Mouse (Mus musculus) left cerebral cortex, postnatal 25 days (tissue): ENCODE data around the gene Nudt2. TPM values are rescaled to one million over a fixed set of nuclear protein-coding genes. Genes with fewer than 3 reads are reported as not detected.

Experiments
- DNase-seq, 2 experiments: peaks; one replicate each; pipeline ENCODE4 v3.0.0; 2022; ENCODE audit warnings: low spot score in 2 of 2, mixed read lengths in 1 of 2
- intact Hi-C: fragments of 180-260 bp; cut with DNase I; formaldehyde crosslinking; loops from one replicate; pipeline ENCODE4 v1.15.1; 2025
- total RNA-seq, 2 experiments: library from RNA; stranded (reverse); gene quantifications; 2 replicates each; pipeline ENCODE4 v1.2.3; 2021

Nudt2 gene
- total RNA-seq, 2 experiments from 2014 or later, result 24.7 to 26.4 TPM

DNA sequence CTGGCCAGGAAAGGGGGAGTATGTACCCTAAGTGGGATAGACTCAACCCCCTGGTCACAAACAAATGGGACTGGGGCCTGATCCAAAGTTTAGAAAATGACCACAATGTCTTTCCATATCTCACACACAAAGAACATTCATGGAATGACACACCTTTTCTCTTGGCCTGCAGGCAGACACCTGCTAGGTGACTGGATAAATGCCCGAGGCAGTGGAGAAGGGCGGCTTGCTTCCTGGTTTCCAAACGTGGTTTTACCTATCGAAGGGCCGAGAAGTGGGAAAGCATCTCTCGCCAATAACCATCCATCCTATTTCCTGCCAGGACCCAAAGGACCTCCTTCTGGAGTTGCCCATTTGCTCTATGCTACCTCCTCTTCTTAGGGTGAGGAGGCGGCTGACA, 28.0 kb downstream of the Nudt2 start:
- intact Hi-C loops, result no loop called here
- DNase-seq, result no peak

DNA sequence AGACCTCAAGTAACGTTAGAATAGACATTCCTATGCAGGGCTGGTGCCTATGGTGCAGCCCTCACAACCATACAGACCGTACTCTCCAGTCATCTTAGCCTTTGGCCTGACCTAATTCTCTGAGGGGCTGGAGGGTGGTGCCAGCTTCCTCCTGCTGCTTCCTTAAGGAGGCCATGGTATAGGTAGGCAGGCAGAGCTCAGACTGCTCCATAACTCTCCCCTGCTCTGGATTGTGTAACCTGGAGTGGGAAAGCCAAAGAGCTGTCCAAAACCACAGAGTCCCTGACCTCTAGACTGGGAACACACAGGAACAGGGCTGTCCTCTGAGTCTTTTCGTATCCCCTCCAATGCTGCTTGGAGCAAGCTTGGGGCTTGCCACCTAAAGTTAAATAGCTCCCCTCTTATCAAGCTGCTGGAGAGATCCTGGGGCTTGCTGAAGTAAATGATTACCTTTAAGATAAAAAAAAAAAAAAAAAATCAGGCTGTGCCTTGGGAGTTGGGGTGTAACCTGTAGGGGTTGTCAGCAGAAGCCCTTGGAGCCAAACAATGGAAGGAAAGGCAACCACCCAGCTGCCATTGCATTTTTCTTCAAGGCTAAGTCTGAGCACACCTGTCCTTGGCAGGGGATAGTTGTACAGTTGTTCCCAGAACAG, 28.6 kb downstream of the Nudt2 start:
- DNase-seq, result no peak

DNA sequence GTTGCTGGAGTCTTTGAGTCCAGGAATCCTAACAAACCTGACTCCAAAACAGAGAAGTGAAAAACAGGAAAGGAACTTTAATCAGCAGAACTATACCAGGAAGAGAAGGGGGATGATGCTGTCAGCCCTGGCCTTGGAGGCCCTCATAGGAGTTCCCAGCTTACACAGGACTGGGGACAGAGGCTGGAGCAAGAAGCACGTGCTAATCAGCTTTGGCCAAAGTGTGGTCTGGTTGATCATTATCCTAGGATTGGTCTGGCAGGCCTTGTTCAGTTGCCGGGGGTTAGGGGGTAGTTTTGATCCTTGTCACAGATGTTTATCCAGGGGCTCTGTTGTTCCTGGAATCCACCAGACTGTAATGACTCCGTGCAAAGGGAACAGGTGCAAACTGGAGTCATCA, 29.4 kb downstream of the Nudt2 start:
- intact Hi-C loops, result no loop called here
- no peak for DNase-seq

More for the DNA sequence above, 28.6 kb downstream of the Nudt2 start:
- intact Hi-C loops, result no loop called here

DNA sequence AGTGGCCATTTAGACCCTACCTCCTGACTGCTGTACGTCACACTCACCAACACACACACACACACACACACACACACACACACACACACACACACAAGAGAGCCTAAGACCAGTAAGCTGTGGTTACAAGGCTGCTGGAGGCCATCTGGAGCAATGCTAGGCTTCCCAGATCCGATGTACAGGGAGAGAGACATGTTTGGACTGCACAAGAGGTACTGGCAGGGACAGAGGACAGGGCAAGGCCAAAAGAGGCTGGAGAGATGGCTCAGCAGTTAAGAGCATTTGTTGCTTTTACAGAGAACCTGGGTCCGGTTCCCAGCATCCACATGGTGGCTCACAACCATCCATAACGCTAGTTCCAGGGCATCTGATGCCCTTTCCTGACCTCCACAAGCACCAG, 30.1 kb downstream of the Nudt2 start:
- intact Hi-C loops, result no loop called here
- DNase-seq, result no peak

DNA sequence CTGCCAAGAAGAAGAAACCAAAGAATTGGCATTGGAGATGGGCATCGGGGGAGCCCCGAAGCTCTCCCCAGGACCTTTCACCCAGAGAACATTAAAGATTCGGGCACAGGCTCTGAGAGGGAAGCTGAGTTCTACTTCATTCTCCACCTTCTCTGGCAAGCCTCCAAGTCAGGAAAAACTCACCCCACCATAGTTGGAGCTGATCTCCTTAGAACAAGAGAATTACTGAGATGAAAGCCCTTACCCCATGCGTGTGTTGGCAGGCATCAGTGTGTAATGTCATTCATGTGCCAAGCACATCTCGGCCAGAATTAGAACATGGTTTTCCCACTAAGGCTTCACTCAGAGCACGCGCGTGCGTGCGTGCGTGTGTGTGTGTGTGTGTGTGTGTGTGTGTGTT, 30.9 kb downstream of the Nudt2 start:
- peak in 1 of 2 experiments; percentile 59 for DNase-seq
- intact Hi-C loops, result loop anchor here (2.0 kb wide), 1 partner anchor 15 kb away; no protein-coding TSS in a partner anchor

DNA sequence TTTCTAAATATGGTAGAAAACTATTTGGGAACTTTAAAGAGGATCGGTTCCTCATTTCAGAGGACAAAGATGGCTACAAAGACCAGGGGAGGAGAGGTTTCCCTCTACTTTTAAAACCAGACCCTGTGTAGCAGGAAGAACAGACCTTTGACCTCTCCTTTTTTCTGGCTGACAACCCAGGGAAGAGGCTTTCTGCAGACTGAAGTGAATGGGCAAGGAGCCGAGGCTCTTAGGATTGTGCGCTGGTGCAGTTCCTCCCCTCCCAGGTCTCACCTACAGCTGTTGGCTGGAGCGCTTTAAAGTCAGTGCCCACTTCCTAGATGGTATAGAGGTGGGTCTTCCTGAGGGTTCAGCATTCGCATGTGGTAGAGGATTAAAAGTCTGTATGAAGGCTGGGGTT, 32.1 kb downstream of the Nudt2 start:
- no peak for DNase-seq
- intact Hi-C loops, result loop anchor here (2.0 kb wide), 1 partner anchor 16 kb away; no protein-coding TSS in a partner anchor

DNA sequence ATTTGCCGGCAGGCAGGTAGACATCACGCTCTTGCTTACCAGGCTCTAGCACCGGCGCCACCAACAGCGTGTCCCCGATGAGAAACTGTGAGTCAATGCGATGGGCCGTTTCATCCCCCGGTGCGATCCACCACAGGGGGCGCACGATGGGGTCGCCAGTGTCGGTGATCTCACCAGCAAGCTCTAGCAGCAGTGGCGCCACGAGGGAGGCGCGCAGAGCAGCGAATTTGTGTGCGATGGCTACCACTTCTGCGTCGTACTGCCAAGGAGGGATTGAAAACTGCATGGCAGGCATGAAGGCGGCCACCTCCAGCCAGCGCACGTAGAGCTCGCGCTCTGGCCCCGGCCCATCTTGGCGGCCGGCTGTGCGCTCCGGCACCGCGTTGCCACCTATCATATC, 32.6 kb downstream of the Nudt2 start:
- intact Hi-C loops, result loop anchor here (2.0 kb wide), 1 partner anchor 17 kb away; no protein-coding TSS in a partner anchor
- DNase-seq, result no peak

DNA sequence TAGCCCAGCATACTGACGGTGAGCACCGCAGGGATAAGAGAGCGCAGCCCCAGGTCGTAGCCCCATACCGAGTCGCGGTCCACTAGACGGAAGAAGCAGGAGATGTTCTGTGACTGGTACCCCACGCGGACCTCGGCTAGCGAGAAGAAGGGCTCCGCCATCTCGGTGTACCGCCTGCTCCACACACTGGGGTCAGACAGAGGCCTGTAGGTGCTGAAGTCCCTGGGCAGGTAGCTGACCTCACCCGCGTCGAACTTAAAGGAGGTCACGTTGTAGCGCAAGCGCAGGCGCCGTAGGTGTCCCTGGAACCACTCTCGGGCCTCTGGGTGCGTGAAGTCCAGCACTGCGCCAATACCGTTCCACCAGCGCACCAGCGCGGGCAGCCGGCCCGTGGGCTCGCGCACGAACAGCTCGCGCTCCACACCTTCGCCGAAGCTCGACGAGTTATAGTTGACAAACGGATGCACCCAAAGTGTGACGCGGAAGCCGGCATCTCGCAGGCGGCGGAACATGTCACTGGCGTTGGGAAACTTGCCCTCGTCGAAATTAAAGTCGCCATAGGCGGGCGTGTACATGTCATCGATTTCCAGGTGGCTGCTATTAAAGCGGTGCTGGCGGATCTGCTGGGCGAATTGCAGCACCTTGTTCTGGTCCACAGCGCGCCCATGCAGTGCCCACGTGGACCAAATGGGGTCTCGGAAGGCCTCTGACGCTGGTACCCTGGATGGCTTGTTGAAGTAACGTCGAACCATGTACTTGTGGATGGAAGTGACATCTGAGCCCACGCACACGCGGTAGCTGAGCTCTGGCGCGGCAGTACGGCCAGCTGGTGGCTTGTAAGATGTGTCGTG, 33.3 kb downstream of the Nudt2 start:
- no peak for DNase-seq
- intact Hi-C loops, result loop anchor here (2.0 kb wide), 1 partner anchor 17 kb away; no protein-coding TSS in a partner anchor

DNA sequence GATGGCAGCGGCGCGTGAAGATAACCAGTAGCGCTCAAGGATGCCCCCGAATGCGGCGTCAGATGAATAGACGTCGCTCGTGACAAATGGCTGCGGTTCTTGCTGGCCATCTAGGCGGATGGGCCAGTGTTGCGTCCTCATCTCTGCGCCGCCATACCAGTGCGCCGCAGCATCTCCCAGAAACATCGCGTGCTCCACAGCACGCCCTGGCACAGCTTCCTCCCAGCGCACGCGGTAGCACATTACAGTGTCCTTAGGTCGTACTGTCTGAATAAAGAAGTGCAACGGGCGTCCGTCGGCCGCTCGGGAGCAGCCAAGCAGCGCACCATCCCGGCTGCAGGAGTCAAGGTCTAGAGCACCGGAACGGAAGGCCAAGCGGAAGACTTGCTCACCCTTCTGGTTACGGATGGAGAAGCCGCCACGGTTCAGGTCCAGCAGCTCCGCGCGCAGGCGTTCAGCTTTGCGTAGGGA, 34.0 kb downstream of the Nudt2 start:
- intact Hi-C loops, result no loop called here
- no peak for DNase-seq

DNA sequence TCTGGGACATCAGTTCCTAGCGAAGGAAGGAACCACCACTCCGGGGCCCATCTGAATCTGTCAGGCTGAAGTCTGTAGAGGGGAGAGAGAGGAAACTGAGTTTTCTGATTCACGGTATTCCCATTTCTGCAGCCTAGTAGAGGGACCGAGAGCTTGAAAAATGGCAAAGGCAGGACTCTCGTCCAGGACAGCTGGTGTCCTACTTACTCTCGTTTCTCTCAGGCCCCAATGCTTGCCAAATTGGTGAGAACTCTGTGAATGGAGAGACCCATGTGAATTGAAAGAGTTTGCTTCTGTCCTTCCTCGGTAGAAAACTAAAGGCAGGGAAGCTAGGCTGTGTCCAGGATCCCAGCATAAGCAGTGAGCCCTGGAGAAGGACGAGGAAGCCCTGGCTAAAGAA, 34.7 kb downstream of the Nudt2 start:
- no peak for DNase-seq
- intact Hi-C loops, result no loop called here

DNA sequence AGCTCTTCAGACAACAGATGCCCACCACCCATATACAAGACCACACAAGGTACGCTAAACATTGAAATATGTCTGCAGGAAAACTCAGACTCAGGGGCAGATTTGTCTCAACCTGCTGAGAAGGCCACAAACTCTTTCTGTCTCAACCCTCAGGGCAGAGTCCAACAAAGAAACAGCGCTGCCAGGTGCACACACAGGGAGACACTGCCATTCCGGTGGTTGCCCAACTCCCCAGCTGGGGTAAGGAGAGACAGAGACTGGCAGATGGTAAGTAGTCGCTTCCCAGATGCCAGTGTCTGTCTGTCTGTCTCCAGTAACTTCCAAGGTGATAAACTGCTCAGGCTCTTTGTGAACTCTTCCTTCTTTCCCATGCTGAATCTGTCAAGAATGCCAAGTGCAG, 35.8 kb downstream of the Nudt2 start:
- no peak for DNase-seq
- intact Hi-C loops, result no loop called here

DNA sequence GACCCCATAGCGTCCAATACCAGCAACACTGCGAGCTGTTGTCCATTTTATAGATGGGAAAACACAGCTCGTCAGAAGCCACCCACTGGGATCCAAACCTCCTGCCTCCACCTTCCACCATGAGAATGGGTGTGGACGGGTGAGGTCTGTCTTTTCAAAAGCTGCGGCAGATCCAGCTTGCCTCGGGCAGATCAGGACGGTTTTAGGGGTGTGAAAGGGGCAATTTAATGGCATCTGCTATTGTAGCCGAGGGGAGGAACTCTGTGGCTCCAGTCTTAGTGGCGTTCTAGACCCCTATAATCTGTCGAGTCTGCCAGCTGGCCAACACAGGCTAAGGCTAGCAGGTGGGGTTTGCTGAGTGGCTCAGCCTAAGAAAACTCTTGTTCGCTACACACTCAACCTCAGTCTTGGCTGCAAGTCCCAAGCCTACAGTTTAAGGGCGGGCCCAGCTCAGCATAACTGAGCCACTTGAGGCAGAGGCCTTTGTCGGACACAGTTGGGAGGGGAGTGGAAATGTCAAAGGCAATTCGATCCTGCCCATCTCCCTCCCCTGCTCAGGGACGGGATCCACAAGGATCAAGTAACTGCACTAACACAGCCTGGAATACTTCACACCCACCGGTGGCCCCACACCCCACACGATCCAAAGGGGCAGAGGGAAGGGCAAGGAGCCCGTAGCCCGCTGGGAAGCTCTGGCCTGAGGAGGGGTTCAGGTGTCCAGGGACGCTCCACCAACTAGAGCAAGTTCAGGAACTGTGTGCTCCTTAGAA, 37.4 kb downstream of the Nudt2 start:
- intact Hi-C loops, result no loop called here
- peak in 1 of 2 experiments; percentile 17 for DNase-seq

DNA sequence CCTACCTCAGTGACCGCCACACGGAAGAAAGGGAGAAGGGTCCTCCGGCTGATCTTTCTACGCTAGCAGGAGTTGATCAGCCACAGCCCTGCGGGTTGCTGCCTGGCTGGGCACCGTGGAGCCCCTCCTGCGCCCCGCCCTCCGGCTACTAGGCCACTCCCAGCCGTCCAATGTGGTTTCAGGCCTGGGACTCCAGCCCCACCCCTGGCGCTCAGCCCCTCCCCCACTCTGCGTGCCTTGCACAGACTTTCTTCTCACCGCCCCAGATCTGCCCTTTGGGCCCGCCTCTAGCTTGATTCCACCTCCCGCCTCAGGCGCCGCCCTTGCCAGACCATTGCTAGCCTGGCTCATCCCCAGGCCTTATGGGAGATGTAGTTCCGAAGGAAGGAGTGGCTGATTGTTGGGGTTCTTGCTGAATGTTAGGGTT, 38.0 kb downstream of the Nudt2 start, which contains the start of gene AI464131:
TSS of gene AI464131 (minus strand) at position 91 of the 427 bp plus-strand sequence.
- intact Hi-C loops, result no loop called here

DNA sequence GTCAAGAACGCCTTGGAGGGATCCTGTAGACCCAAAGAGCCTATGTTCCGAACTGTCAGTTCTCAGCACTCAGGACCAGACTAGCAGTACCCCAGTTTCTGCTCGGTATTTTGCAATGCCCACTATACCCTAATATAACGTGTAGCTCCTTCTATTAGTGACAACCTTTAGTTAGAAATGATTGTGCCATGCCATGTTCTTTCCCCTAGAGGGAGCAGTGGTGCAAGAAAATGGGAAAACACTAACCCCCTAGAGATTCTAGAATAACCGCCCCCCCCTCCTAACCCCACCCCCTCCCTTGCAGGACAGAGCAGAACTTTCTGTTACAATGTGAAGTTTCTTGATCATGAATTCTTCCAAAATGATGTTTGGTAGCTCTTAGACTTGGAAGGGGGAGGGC, 39.4 kb downstream of the Nudt2 start:
- intact Hi-C loops, result no loop called here
- DNase-seq, result no peak

More for the DNA sequence above, 38.0 kb downstream of the Nudt2 start, which contains the start of gene AI464131:
- peak; percentile 88 to 97 for DNase-seq

DNA sequence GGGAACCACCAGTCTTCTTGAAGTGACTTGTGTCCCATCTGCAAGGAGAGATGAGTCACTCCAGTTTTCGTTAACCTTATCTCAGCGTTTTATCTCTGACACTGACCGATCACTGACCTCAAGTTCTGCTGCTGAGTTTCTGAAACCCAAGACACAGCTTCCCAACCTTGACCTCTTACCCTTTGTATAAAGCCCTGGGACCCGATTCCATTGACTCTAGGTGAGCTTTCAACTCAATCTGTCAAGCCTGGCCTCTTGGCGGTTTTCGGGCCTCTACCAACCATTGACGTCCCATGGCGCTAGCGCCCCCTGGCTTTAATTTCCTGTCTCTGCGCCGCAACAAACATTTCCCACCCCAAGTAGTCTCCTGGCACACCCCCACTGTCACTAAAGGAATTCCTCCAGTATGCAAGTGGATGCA, 40.2 kb downstream of the Nudt2 start:
- intact Hi-C loops, result no loop called here
- DNase-seq, result no peak

DNA sequence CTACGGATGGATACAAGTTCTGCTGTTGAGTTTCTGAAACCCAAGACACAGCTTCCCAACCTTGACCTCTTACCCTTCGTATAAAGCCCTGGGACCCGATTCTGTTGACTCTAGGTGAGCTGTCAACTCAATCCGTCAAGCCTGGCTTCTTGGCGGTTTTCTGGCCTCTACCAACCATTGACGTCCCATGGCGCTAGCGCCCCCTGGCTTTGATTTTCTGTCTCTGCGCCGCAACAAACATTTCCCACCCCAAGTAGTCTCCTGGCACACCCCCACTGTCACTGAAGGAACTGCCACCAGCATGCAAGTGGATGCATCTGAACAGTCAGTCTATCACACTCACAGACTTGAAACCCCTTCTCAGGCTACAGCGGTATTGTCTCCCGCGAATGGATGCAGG, 41.2 kb downstream of the Nudt2 start:
- intact Hi-C loops, result loop anchor here (2.0 kb wide), 1 partner anchor 35 kb away; no protein-coding TSS in a partner anchor
- peak in 1 of 2 experiments; percentile 54 for DNase-seq

DNA sequence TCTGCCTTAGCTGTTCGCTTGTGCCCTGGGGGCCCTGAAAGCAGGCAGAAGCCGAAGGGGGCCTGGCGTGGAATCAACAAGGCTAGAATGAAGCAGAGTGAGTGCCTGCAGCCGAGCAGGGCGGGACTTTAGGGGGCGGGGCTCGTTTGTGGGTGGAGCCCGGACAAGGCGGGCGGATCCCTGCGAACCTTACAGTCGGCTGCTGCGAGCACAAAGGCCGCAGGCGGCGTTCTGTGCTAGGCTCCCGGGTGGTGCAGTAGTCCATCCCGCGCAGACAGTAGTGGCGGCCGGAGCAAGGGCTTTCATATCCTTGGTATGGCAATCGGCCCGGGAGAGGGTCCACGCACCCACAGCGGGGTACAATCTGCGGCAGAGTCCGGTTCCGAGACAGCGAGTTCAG, 42.0 kb downstream of the Nudt2 start:
- DNase-seq, result peak; percentile 83 to 86
- intact Hi-C loops, result loop anchor here (2.0 kb wide), 1 partner anchor 36 kb away; no protein-coding TSS in a partner anchor

DNA sequence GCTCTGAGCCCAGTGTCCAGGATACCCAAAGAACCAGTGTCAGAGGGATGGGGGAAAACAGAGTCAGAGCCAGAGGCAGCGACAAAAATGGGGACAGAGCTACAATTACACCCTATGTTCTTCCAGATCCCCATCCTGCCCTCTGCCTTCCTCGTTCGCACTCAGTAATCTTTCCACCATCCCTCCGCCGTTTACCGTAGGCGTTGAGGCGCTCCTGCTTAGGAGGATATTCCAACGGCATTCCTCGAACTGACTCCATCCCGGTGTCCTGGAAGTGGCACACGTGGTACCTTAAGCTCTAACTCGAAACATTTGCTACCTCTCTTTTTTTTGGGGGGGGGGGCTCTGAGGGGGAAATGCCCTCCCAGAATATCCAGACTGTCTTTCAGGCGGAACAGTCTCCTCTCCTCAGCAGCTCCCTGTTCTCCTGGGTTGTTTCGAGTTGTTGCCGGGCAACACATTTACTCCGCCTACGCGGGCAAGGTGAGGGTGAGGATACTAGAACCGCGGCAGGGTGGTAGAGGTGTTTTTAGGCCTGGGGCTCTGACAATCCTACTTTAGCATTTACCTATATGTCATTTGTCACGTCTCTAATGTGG, 42.5 kb downstream of the Nudt2 start:
- intact Hi-C loops, result loop anchor here (2.0 kb wide), 1 partner anchor 37 kb away; no protein-coding TSS in a partner anchor
- DNase-seq, result no peak

DNA sequence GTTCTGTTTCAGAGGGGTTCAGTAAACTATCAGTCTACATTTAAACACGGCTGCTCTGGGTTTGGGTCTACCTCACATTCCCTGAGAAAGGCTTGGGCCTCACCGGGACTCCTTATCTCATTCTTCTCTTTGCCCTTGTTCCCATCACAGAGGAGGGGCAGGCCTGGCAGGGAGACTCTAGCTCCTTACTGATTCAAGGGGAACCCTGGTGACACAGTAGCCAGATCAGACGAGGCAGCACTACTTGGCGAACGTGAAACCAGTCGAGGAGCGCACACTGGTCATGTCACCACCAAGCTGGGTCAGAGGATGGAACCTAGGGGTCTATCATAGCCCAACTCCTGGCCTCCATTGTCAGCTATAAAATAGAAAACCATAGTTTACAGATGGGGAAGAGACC, 43.0 kb downstream of the Nudt2 start:
- no peak for DNase-seq
- intact Hi-C loops, result loop anchor here (2.0 kb wide), 1 partner anchor 37 kb away; no protein-coding TSS in a partner anchor
